Mouse (Mus musculus) neural tube, embryonic 12.5 days (tissue): ENCODE data around the gene Ric8b. TPM values are rescaled to one million over a fixed set of nuclear protein-coding genes. Genes with fewer than 3 reads are reported as not detected.

ENCODE experiments used
- ATAC-seq: fragments of 200-750 bp; cut with Nextera tagmentation; 2 replicates; pipeline ENCODE4 v1.8.0; 2017; ENCODE audit warnings: low read depth, mild to moderate bottlenecking, moderate TSS enrichment, moderate library complexity; ENCODE audit not compliant: low FRiP score
- H3K27ac ChIP-seq: fragments of 300-500 bp; sonication (generic); 2 replicates; pipeline ENCODE4 v1.5.1; 2016
- H3K27me3 ChIP-seq: fragments of 300-500 bp; sonication (generic); replicated peaks from 2 replicates; pipeline ENCODE4 v1.6.1; 2016; ENCODE audit warnings: mild to moderate bottlenecking
- H3K36me3 ChIP-seq: fragments of 300-500 bp; sonication (generic); 2 replicates; pipeline ENCODE4 v1.6.1; 2016; ENCODE audit warnings: mild to moderate bottlenecking
- H3K4me1 ChIP-seq: fragments of 300-500 bp; sonication (generic); 2 replicates; pipeline ENCODE4 v1.6.1; 2016
- H3K4me2 ChIP-seq: fragments of 300-500 bp; sonication (generic); replicated peaks from 2 replicates; pipeline ENCODE4 v1.6.1; 2016; ENCODE audit warnings: mild to moderate bottlenecking
- H3K4me3 ChIP-seq: fragments of 300-500 bp; sonication (generic); 2 replicates; pipeline ENCODE4 v1.5.1; 2016
- H3K9ac ChIP-seq: fragments of 300-500 bp; sonication (generic); 2 replicates; pipeline ENCODE4 v1.6.1; 2016; ENCODE audit warnings: mild to moderate bottlenecking
- H3K9me3 ChIP-seq: fragments of 300-500 bp; sonication (generic); 2 replicates; pipeline ENCODE4 v1.6.1; 2016; ENCODE audit warnings: mild to moderate bottlenecking
- WGBS: fragments of 180-500 bp; shearing (Covaris S2); methylation state at CpG from one replicate; pipeline ENCODE4 v1.1.7; 2016; 5-methylcytosine and 5-hydroxymethylcytosine counted together
- polyA plus RNA-seq: library from polyadenylated mRNA; unstranded; fragments of >200 nt; fragmentation: Nextera tagmentation; extraction: Ambion mirVana; gene quantifications from 2 replicates; pipeline ENCODE4 v1.2.1, GENCODE M21; 2016

The Ric8b gene
- polyA plus RNA-seq: 43.2 and 44.1 TPM in 2 replicates

DNA sequence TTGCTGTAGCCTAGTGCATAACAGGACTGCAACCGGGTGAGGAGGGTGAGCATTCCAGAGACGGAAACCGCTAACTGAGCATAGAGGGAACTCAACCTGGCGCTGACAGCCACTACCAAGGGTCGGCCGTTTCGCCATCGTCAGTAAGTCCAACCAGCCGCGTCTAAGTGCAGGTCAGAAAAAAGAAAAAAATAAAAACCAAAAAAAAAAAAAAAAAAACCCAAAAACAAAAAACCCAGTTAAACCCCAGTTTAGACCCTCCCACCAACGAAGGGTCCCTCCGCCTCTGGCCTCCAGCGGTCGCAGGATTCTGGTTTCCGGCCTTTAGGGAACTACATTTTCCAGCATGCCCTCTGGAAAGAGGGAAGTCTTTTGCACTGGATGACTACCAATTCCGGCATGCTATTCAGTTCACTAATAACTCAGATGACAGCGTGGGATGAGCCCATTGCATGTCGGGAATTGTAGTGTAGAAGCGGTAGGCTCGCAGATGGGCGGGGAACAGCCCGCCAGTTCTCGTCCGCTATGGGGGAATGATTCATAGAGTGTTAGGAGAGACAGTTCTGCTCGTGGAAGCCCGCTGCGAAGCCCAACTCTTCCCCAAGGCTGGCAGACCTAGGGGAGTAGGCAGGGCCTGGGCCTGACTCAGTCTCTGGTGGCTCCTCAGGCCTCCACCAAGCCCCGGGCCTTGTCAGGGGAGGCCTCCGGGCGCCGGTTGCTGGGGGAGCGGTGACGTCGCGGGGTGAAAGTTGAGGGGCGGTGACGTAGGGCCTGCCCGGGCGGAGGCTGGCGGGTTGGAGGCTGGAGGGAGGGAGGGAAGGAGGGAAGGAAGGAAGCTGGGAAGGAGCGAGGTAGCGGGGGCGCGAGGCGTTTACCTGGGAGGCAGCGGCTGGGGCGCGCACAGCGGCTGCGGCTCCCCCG lies at the start of gene Ric8b:
Gene Ric8b (plus strand): TSS at position 807 of the 921 bp plus-strand sequence.
- under 1% methylated on average over 51 of the region's 51 CpGs for WGBS
- peak; percentile 97 for ATAC-seq
- H3K4me2 ChIP-seq: peak within 1 kb of the TSS; percentile 76
- H3K27me3 ChIP-seq: no peaks in the 10 kb centered on the region
- peak within 1 kb of the TSS; percentile 83 for H3K9ac ChIP-seq
- peaks cover 23% of the 10 kb centered on the region for H3K4me1 ChIP-seq
- H3K27ac ChIP-seq: peak within 1 kb of the TSS; percentile 84
- peak within 1 kb of the TSS; percentile 79 for H3K4me3 ChIP-seq
- H3K36me3 ChIP-seq: no peaks in the 10 kb centered on the region
- no peaks in the 10 kb centered on the region for H3K9me3 ChIP-seq

DNA sequence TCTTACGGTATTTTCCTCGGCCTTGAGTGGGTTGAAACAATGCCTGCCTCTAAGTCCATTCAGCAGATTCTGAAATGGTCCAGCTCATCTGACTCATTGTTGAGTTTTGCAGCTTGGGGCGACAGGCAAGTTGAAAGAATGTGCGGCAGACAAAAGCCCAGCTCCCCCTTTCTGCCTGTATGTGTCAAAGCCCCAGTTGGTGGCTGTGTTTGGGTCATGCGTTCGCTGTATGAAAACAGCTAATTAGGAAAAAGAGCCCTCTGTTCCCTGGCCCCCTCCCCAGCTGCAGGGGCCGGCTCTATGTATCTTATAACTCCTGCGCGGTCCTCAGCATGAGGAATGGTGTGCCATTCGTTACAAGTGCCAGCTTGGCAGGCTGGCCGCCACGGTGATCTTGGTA lies 46.1 kb upstream of the Ric8b start:
- Histone ChIP-seq H3K36me3 (peaks cover 36% of the 10 kb centered on the region), H3K9ac (no peak overlapping the region), H3K27ac (no peak overlapping the region), H3K4me3 (no peak overlapping the region), H3K9me3 (no peaks in the 10 kb centered on the region), H3K4me2 (no peak overlapping the region), H3K4me1 (peaks cover 6% of the 10 kb centered on the region; the same call in 1 of the 2 replicates), H3K27me3 (no peaks in the 10 kb centered on the region)
- no peak for ATAC-seq
- WGBS: 22% methylated on average over 12 of the region's 12 CpGs

DNA sequence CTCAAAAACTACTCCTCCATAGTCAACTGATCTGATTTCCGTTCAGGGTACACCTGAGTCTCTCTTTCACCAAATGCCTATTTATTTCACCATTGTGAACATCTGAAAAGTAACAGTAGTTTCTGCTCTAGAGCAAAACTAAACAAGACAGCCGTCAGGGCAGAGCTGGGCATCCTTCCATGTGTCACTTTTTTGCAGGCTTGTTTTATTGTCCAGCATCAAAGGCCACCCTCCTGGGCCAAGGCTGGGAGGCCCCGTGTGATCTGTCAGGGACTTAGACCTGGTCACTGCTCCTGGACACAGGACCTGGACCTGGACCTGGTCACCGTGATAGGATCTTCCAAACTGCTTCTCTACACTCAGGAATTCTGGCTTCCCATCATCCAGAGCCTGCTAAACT lies 45.5 kb upstream of the Ric8b start:
- Histone ChIP-seq H3K4me2 (no peak overlapping the region), H3K4me3 (no peak overlapping the region), H3K36me3 (peaks cover 37% of the 10 kb centered on the region), H3K9ac (no peak overlapping the region), H3K9me3 (no peaks in the 10 kb centered on the region), H3K27me3 (no peaks in the 10 kb centered on the region), H3K4me1 (peaks cover 6% of the 10 kb centered on the region; the same call in 1 of the 2 replicates), H3K27ac (no peak overlapping the region)
- ATAC-seq: no peak
- 65% methylated on average over 4 of the region's 4 CpGs for WGBS

DNA sequence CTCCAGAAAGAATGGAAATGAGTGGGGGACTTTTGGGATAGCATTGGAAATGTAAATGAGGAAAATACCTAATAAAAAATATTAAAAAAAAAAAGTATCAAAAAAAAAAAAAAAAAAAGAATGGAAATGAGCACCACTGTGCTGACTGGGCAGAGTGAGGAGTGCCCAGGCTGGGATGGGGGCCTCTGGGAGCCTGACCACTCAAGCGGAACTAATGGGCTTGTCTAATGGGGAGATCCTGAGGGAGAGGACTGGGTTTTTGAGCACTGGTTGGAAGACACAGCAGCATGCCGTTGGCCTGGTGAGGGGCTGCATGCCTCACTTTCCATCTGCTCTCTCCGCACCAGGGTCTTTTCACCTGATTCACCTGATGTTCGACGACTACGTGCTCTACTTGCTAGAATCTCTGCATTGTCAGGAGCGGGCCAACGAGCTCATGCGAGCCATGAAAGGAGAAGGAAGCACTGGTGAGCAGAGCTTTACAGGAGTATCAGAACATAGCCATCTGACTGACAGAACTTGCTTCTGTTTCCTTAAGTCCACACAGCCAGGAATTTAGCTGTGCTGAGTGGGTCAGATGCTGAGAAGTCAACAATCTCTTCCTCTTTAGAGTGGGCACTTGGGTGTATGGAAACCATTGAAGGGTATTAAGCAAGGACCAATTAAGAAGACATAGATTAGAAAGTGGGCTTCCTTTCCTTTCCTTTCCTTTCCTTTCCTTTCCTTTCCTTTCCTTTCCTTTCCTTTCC lies 37.4 kb upstream of the Ric8b start:
- ATAC-seq: peak; percentile 63; the same call in 1 of the 2 replicates
- no peak overlapping the region for H3K9ac ChIP-seq
- no peak overlapping the region for H3K4me3 ChIP-seq
- no peaks in the 10 kb centered on the region for H3K27me3 ChIP-seq
- no peak overlapping the region for H3K27ac ChIP-seq
- H3K4me2 ChIP-seq: no peak overlapping the region
- WGBS: 68% methylated on average over 9 of the region's 9 CpGs
- no peaks in the 10 kb centered on the region for H3K9me3 ChIP-seq
- H3K4me1 ChIP-seq: peaks cover 3% of the 10 kb centered on the region; the same call in 1 of the 2 replicates
- H3K36me3 ChIP-seq: peaks cover 13% of the 10 kb centered on the region

DNA sequence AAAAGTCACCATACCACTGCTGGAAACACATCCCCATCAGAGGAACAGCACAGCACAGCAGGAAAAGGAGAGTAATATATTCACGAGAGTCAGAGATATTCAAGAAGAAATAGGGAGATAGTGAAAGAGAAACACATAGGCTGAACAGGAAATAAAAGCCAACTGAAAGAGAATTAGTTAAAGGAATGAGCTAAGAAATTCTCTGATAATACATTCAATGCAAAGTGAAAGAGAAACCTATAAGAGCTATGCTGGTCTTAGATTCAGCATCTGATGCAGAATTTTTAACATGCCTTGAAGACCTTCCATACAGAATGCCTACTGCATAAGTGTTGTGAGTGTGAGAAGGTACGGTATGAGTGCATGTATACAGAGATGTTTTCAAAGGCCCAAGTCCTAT lies 34.9 kb upstream of the Ric8b start:
- Histone ChIP-seq H3K4me2 (no peak overlapping the region), H3K9me3 (no peaks in the 10 kb centered on the region), H3K27me3 (no peaks in the 10 kb centered on the region), H3K4me3 (no peak overlapping the region), H3K27ac (no peak overlapping the region), H3K36me3 (peaks cover 13% of the 10 kb centered on the region; the same call in 1 of the 2 replicates), H3K4me1 (peaks cover 3% of the 10 kb centered on the region; the same call in 1 of the 2 replicates), H3K9ac (no peak overlapping the region)
- no peak for ATAC-seq
- 93% methylated on average over 2 of the region's 2 CpGs for WGBS

DNA sequence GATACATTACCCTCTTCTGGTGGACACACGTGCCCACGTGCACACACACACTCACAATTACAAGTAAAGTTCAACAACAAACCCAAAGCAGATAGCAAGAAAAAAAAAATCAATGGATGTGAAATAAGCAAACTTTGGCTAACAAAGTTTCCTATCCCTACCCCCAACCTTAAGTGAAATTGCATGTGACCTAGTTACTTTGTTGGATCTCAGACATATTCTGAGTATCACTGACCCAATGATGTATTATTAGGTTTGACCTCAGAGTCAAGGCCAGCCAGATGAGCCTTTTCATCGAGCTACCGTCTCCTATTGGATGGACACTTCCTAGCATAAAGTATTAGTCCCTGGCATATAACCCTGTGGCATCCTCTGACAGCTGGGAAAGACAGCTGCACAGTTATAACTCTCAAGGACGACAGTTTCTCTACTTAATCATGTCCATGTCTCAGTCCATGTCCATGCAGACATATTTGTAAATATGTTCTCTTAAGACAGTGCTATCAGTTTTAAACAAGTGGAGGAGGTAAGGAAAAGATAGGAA lies 32.0 kb upstream of the Ric8b start:
- no peak overlapping the region for H3K4me3 ChIP-seq
- 51% methylated on average over 5 of the region's 5 CpGs for WGBS
- ATAC-seq: no peak
- H3K27ac ChIP-seq: no peak overlapping the region
- no peaks in the 10 kb centered on the region for H3K9me3 ChIP-seq
- no peaks in the 10 kb centered on the region for H3K27me3 ChIP-seq
- H3K4me2 ChIP-seq: no peak overlapping the region
- no peaks in the 10 kb centered on the region for H3K4me1 ChIP-seq
- peaks cover 13% of the 10 kb centered on the region; the same call in 1 of the 2 replicates for H3K36me3 ChIP-seq
- no peak overlapping the region for H3K9ac ChIP-seq

DNA sequence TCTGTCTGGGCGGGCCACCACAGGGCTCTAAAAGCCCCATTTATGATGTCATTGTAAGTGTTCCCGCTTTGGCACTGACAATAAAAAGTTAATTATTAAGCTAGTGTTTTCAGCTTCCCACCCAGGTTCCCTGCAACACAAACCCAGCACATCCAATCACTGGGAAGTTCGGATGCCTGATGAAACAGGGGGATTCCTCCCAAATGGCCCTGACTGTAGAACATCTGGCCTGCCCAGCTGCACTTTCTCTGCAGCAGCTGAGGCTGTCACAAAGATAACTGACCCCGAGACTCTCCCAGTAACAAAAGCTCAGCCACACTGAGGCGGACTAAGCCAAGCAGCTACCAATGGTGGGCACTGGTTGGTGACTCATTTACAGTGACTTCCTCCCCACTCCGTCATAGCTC lies 31.2 kb upstream of the Ric8b start:
- no peak overlapping the region for H3K4me2 ChIP-seq
- H3K4me3 ChIP-seq: no peak overlapping the region
- no peaks in the 10 kb centered on the region for H3K4me1 ChIP-seq
- H3K9me3 ChIP-seq: no peaks in the 10 kb centered on the region
- H3K9ac ChIP-seq: no peak overlapping the region
- H3K36me3 ChIP-seq: peaks cover 15% of the 10 kb centered on the region; the same call in 1 of the 2 replicates
- ATAC-seq: no peak
- no peak overlapping the region for H3K27ac ChIP-seq
- H3K27me3 ChIP-seq: no peaks in the 10 kb centered on the region
- 13% methylated on average over 6 of the region's 6 CpGs for WGBS

DNA sequence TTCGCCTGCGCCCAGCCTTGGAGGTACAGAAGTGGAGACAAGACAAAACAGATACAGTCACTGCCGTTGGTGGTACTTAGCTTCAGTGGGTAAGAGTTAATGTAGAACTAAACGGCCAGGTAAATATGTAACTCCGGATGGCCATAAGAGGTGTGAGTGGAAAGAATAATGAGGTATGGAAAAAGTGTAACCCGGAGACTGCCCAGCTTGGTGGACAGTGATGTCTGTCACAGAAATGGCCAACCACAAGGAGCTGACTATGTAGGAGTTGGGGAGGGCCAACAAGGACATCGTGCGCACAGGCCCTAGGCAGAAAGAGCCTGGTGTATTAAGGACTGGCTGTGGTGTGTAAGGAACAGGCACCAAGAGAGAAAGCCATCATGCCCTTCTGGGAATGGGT lies 30.6 kb upstream of the Ric8b start:
- no peaks in the 10 kb centered on the region for H3K9me3 ChIP-seq
- H3K27me3 ChIP-seq: no peaks in the 10 kb centered on the region
- no peak overlapping the region for H3K4me3 ChIP-seq
- H3K9ac ChIP-seq: no peak overlapping the region
- H3K4me1 ChIP-seq: no peaks in the 10 kb centered on the region
- no peak for ATAC-seq
- peaks cover 18% of the 10 kb centered on the region; the same call in 1 of the 2 replicates for H3K36me3 ChIP-seq
- H3K27ac ChIP-seq: no peak overlapping the region
- H3K4me2 ChIP-seq: no peak overlapping the region
- WGBS: 74% methylated on average over 8 of the region's 8 CpGs

DNA sequence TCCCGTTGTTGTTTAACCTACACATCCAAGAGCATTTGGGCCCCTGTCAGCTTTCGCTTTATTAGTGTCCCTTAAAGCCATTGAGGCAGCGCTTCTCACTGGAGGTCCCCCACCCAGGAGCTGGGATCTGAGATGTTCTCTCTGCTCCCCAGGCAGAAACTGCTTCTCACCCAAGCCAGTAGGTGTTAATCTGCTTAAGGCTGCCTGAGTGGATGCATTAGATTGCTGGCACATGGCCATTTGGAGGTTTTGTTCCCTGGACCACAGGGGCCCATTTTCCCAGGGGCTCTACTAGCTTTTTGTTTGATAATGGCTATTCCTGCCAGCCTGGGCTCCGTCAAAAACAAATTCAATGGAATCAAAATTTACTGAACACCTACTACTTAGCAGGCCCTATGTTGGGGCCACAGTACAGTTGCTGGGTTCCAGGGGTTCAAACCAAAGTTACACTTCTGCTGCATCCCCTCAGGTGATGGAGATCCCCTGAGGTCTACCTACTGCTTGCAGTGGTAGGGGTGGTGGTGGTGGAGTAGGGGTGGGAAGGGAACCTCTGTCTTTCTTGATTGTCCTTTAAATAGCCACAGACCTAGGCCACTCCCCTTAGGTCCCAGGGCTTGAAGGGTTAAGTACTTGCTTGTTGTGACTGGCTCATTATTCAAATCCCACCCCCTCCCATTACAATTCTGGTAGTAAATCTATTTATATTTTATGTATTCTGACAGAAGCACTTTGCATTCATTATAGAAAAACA lies 28.1 kb upstream of the Ric8b start:
- Histone ChIP-seq H3K4me2 (no peak overlapping the region), H3K4me1 (no peaks in the 10 kb centered on the region), H3K36me3 (peaks cover 15% of the 10 kb centered on the region), H3K9ac (no peak overlapping the region), H3K27me3 (no peaks in the 10 kb centered on the region), H3K27ac (no peak overlapping the region), H3K4me3 (no peak overlapping the region), H3K9me3 (no peaks in the 10 kb centered on the region)
- WGBS: 53% methylated on average over 4 of the region's 4 CpGs
- no peak for ATAC-seq

DNA sequence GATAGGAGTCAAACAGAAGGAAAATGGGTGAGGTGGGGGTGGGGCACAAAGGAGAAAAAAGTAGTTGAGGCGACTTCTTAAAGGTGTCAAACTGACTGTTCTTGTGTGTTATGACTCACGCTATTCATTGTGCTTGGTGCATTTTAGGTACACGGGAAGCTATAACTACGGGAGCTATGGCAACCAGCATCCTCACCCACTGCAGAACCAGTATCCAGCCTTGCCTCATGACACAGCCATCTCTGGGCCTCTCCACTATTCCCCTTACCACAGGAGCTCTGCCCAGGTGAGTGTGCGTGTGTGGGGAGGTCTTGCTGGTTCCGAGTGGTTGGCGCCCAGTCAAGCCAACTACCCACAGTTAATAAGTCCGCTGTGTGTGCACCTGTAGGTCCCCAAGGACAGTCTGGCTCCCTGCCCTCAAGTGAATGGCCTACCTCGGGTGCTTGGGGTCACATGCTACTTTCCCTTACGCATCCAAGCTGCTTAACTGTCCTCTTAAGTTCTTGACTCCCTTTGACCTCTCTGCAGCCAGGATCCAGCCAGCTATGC lies 21.5 kb upstream of the Ric8b start:
- Histone ChIP-seq H3K36me3 (peaks cover 69% of the 10 kb centered on the region), H3K4me1 (peaks cover 12% of the 10 kb centered on the region), H3K9me3 (no peaks in the 10 kb centered on the region), H3K9ac (no peak overlapping the region), H3K27me3 (no peaks in the 10 kb centered on the region), H3K4me2 (no peak overlapping the region), H3K4me3 (no peak overlapping the region), H3K27ac (no peak overlapping the region)
- WGBS: 92% methylated on average over 10 of the region's 10 CpGs
- ATAC-seq: no peak
